Mouse (Mus musculus) kidney, adult 11 months (tissue): ENCODE results near the gene Cd7.

Experiments used
- DNase-seq: peaks from one replicate; pipeline ENCODE4 v3.0.0; 2022

Gene Cd7

DNA sequence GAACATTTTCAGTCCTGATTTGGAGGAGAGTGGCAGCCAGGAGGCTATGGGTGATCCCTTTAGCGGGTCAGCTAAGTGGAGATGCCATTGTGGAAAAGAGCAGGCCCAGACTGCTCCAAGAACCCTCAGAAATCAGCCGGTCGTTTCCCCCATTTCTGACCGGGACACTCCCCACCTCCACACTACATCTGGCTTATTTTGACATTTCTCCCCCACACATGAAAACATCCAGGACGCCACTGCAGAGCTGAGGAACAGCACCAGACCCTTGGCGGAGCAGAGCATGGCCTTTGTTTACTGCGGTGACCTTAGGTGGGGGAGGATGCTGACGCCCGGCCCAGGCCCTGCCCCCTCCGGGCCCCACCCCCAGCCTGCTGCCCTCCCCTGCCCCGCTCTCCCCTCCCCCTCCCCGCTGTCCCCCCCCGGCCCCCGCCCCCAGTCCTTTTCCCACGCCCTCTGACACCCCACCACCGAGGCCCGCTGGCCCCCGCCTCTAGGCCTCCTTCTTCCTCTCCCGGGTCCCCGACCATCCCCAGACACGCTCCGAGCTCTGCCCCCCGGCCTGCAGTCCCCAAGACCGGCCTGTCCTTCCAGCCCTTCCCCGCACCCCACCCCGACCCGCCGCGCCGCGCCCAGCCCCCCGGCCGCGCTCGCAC, 49.0 kb downstream of the Cd7 start:
- peak; percentile 50 for DNase-seq

DNA sequence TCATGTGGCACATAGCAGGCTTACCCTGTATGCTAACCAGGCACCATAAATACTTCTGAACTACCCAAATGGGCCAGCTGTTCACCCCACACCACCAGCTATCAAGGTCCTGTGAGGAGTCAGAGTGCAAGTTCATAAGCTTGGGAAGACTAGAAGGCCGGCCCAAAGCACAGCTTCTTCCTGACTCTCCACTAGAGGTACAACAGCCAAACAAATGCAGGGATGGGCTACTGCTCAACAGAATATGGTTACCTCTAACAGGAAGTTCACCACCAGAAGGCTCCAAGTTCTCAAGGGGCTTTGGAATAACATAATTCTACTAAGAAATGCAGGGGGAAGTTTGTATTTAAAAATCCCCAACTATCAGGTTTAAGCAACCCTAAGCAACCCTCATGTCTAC, 49.7 kb downstream of the Cd7 start:
- DNase-seq, result no peak

DNA sequence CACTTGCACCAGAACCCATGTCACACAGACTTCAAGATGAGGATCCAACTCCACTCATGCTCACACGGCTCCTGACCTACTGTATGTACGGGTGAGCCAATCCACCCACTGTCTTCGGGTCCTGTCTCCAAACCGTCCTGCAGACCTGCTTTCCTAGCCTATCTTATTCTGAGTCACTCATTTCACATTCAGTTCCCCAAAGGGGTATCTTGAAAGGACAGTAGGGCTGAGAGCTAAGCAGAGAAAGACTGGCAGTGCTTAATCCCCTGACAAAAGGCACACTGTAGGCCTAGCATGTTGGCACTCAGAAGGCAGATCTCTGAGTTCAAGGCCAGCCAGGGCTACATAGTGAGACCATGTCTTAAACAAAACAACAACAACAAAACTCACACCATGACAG, 50.8 kb downstream of the Cd7 start:
- DNase-seq, result no peak

DNA sequence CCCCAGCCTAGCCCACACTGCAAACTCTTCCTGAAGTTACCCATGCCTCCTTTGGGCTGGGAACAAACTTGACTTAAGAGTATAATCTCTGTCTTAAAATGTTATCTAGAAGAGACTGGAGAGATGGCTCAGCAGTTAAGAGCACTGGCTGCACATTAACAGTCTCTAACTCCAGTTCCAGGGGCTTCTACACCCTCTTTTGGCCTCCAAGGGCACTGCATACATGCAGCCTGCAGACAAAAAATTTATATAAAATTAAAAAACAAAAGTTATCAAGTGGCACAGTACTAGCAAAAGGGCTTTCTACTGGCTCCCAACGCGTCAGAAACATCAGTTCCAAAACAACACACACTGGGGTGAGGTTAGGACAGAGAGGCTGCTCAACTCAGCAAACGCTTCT, 51.6 kb downstream of the Cd7 start:
- no peak for DNase-seq
